Mouse (Mus musculus): ENCODE data around the gene Kctd5.

GRCm38 (mm10) chr17:24035087-24035486 lies 38.2 kb downstream of the Kctd5 start:
- TF ChIP-seq CTCF (IDR thresholded peaks at IDR 0.05; ENCODE audit: low read depth) (no peak), EP300 (IDR thresholded peaks at IDR 0.05; ENCODE audit: low read depth) (no peak)
